Mouse (Mus musculus) gastrocnemius, adult 18-20 months (tissue): Measurements from ENCODE around the gene Slc43a2. TPM values are rescaled to one million over a fixed set of nuclear protein-coding genes. Genes with fewer than 3 reads are reported as not detected.
"Not testable (repeated sequence)": the region's sequence is repeated elsewhere in the genome, so short reads cannot be mapped to it uniquely, and the experiment has no call there.

Source experiments
- DNase-seq: peaks from one replicate; pipeline ENCODE4 v3.0.0; 2021; ENCODE audit warnings: low spot score
- total RNA-seq, 2 experiments: library from RNA; stranded (reverse); gene quantifications; 2 replicates each; pipeline ENCODE4 v1.2.3; 2021

The Slc43a2 gene
- total RNA-seq, 2 experiments from 2014 or later = 24.0 to 32.2 TPM

GRCm38 (mm10) chr11:75550200-75550946 lies 18.9 kb downstream of the Slc43a2 start:
- peak; percentile 61 for DNase-seq

- no peak for DNase-seq
Observed at GRCm38 (mm10) chr11:75551321-75551720, 19.8 kb downstream of the Slc43a2 start.

GRCm38 (mm10) chr11:75551961-75552441 lies 20.5 kb downstream of the Slc43a2 start:
- DNase-seq = peak; percentile 79

GRCm38 (mm10) chr11:75552906-75553482 lies 21.5 kb downstream of the Slc43a2 start:
- no peak for DNase-seq

- not testable (repeated sequence) for DNase-seq
Observed at GRCm38 (mm10) chr11:75556006-75556405, 24.5 kb downstream of the Slc43a2 start.

- DNase-seq = no peak
Observed at GRCm38 (mm10) chr11:75557142-75557541, 25.6 kb downstream of the Slc43a2 start.

GRCm38 (mm10) chr11:75558101-75558500 lies 26.6 kb downstream of the Slc43a2 start:
- DNase-seq = no peak

GRCm38 (mm10) chr11:75559870-75560504 lies 28.5 kb downstream of the Slc43a2 start:
- DNase-seq = no peak

- DNase-seq = no peak
Observed at GRCm38 (mm10) chr11:75560530-75561409, 29.3 kb downstream of the Slc43a2 start.

- DNase-seq = no peak
Observed at GRCm38 (mm10) chr11:75561410-75561791, 29.9 kb downstream of the Slc43a2 start.

GRCm38 (mm10) chr11:75562840-75563239 lies 31.3 kb downstream of the Slc43a2 start:
- no peak for DNase-seq

GRCm38 (mm10) chr11:75563851-75564548 lies 32.5 kb downstream of the Slc43a2 start:
- DNase-seq = peak; percentile 66

GRCm38 (mm10) chr11:75565849-75566248 lies 34.4 kb downstream of the Slc43a2 start:
- DNase-seq = peak; percentile 94

GRCm38 (mm10) chr11:75566276-75567196 lies 35.0 kb downstream of the Slc43a2 start:
- no peak for DNase-seq

- no peak for DNase-seq
Observed at GRCm38 (mm10) chr11:75567346-75568114, 36.0 kb downstream of the Slc43a2 start.

GRCm38 (mm10) chr11:75568115-75568511 lies 36.6 kb downstream of the Slc43a2 start:
- DNase-seq = no peak

GRCm38 (mm10) chr11:75568962-75569361 lies 37.5 kb downstream of the Slc43a2 start:
- DNase-seq = no peak

- no peak for DNase-seq
Observed at GRCm38 (mm10) chr11:75570375-75571125, 39.1 kb downstream of the Slc43a2 start.
